Mouse (Mus musculus): ENCODE data around the gene Tmem106c.

GRCm38 (mm10) chr15:97941306-97941705, 22.7 kb upstream of the Tmem106c start:
- TF ChIP-seq CTCF (IDR thresholded peaks at IDR 0.05; ENCODE audit: low read depth): no peak
- TF ChIP-seq EP300 (IDR thresholded peaks at IDR 0.05; ENCODE audit: low read depth): no peak

Data from liver, postnatal 0 days (tissue).